Mouse (Mus musculus) liver, embryonic 13.5 days (tissue): Measurements from ENCODE around the gene Cdh12. TPM values are rescaled to one million over a fixed set of nuclear protein-coding genes. Genes with fewer than 3 reads are reported as not detected.
"Not testable (repeated sequence)": the region's sequence is repeated elsewhere in the genome, so short reads cannot be mapped to it uniquely, and the experiment has no call there.

ENCODE experiments used
- ATAC-seq: fragments of 200-750 bp; cut with Nextera tagmentation; 2 replicates; pipeline ENCODE4 v1.8.0; 2017; ENCODE audit warnings: low read depth, mild to moderate bottlenecking, moderate number of reproducible peaks, moderate library complexity
- DNase-seq: peaks from one replicate; pipeline ENCODE4 v3.0.0; 2022
- H3K27ac ChIP-seq: fragments of 300-500 bp; sonication (generic); 2 replicates; pipeline ENCODE4 v1.5.1; 2015; ENCODE audit warnings: moderate library complexity, mild to moderate bottlenecking, inconsistent platforms
- H3K27me3 ChIP-seq: fragments of 300-500 bp; sonication (generic); 2 replicates; pipeline ENCODE4 v1.6.1; 2015; ENCODE audit warnings: mild to moderate bottlenecking, inconsistent platforms
- H3K36me3 ChIP-seq: fragments of 300-500 bp; sonication (generic); 2 replicates; pipeline ENCODE4 v1.6.1; 2015; ENCODE audit warnings: mild to moderate bottlenecking, inconsistent platforms
- H3K4me1 ChIP-seq: fragments of 300-500 bp; sonication (generic); replicated peaks from 2 replicates; pipeline ENCODE4 v1.6.1; 2015; ENCODE audit warnings: inconsistent platforms
- H3K4me2 ChIP-seq: fragments of 300-500 bp; sonication (generic); 2 replicates; pipeline ENCODE4 v1.6.1; 2015; ENCODE audit warnings: inconsistent platforms, mild to moderate bottlenecking, moderate library complexity
- H3K4me3 ChIP-seq: fragments of 300-500 bp; sonication (generic); replicated peaks from 2 replicates; pipeline ENCODE4 v1.5.1; 2015; ENCODE audit warnings: mild to moderate bottlenecking, inconsistent platforms
- H3K9ac ChIP-seq: fragments of 300-500 bp; sonication (generic); 2 replicates; pipeline ENCODE4 v1.6.1; 2015; ENCODE audit warnings: mild to moderate bottlenecking, inconsistent platforms
- H3K9me3 ChIP-seq: fragments of 300-500 bp; sonication (generic); replicated peaks from 2 replicates; pipeline ENCODE4 v1.6.1; 2016; ENCODE audit warnings: inconsistent platforms
- WGBS: fragments of 180-500 bp; shearing (Covaris S2); methylation state at CpG from one replicate; pipeline ENCODE4 v1.1.7; 2015; ENCODE audit not compliant: insufficient replicate concordance; 5-methylcytosine and 5-hydroxymethylcytosine counted together
- polyA plus RNA-seq: library from polyadenylated mRNA; unstranded; fragments of >200 nt; fragmentation: Nextera tagmentation; extraction: Ambion mirVana; gene quantifications from 2 replicates; pipeline ENCODE4 v1.2.1, GENCODE M21; 2015

Cdh12 gene
- polyA plus RNA-seq, 1 experiment from 2014 or later: not detected

DNA sequence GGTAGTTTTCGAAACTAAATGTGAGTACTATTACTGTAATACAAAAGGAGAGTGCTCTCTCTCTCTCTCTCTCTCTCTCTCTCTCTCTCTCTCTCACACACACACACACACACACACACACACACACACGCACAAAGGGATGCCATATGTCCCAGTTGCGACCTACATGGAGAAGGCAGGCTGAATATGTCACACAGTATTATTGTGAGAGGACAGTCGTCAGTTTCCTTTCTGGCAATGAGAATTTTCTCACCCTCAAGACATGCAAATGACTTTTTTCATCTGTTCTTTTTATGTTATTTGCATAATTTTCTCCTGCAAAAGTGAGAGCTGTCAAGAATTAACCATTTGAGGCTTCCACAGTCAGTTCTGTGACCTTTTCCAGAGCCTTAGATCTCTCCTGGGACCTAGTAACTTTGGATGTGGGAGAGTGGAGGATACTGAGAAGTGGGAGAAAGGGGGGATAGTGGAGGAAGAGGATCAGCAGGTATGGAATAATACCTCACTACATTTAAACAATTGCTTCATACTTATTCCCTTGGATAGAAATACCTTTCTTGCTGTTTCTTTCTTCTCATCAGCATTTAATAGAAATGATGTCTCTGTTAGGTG lies 660.9 kb downstream of the Cdh12 start:
- Histone ChIP-seq H3K4me2 (no peak overlapping the region), H3K36me3 (no peaks in the 10 kb centered on the region), H3K4me1 (no peaks in the 10 kb centered on the region), H3K9ac (no peak overlapping the region), H3K27ac (no peak overlapping the region), H3K27me3 (no peaks in the 10 kb centered on the region), H3K4me3 (no peak overlapping the region), H3K9me3 (no peaks in the 10 kb centered on the region)
- 49% methylated on average over 4 of the region's 4 CpGs for WGBS
- DNase-seq (no peak), ATAC-seq (no peak)

DNA sequence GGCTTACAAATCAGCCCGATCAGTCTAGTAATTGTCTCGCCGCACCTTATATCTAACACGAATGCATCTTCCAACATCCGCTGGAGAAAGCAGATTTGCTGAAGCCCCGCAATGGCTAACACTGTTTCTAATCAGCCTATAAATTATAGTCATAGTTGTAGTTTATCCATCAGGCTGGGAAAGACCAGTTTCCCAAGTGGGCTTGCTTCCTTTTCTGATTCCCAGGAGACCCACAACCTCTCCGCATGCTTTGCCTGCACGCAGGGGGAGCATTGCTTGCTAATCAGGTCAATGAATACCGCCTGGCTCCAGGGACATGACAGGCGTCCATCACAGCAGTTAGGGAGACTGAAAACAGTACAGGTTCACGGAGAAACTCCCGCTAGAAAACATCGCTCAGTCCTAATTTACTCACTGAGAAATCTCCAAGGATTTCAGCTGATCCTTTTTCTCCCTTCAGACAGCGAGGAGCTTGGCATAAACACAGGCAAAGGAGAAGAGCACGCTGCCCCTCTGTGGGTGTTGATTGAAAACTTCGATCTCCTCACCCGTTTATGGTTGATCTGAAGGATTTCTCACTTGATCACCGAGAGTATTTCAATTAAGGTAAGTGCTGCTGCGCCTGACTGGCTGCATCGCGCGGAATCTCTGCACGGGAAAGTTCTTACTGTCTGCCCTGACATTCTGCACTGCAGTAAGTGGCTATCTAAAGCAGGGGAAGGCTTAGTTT lies 662.0 kb downstream of the Cdh12 start:
- WGBS: 20% methylated on average over 23 of the region's 23 CpGs
- Histone ChIP-seq H3K4me1 (no peaks in the 10 kb centered on the region), H3K9ac (no peak overlapping the region), H3K27ac (no peak overlapping the region), H3K4me2 (no peak overlapping the region), H3K36me3 (no peaks in the 10 kb centered on the region), H3K9me3 (no peaks in the 10 kb centered on the region), H3K4me3 (no peak overlapping the region), H3K27me3 (no peaks in the 10 kb centered on the region)
- ATAC-seq (no peak), DNase-seq (no peak)

DNA sequence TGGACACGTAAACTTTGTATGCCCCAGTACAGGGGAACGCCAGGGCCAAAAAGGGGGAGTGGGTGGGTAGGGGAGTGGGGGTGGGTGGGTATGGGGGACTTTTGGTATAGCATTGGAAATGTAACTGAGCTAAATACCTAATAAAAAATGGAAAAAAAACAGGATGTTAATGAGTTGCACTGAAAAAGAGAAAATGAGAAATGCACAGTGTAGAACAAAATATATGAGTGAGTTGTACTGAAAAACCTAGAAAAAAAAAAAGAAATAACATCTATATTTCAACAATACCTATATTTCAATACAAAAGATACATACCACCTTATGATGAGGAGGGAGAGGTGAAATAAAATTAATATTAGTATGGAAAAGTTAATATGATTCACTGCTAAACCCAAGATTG lies 665.7 kb downstream of the Cdh12 start:
- H3K4me3 ChIP-seq, H3K9ac ChIP-seq, H3K9me3 ChIP-seq, H3K27ac ChIP-seq, DNase-seq, H3K4me1 ChIP-seq, H3K36me3 ChIP-seq, H3K4me2 ChIP-seq, ATAC-seq, H3K27me3 ChIP-seq: not testable (repeated sequence)
- WGBS: 83% methylated on average over 1 of the region's 2 CpGs

DNA sequence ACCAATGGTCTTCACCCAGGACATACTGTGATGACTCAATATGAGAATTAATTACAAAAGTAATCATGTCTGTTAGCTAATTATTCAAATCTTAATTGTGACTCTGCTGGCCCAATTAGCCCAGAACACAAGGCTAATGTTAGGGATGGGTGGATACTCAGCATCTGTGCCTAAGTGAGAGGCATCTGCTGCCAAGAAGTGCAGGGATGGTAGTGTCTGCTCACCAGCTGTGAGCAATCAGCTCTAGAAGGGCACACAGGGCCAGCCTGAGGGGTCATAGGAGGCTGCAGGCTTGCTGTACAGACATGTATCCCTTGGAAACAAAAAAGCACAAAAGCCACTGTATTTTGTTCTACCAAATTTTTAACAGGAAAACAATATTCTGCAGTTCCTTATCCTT lies 681.6 kb downstream of the Cdh12 start:
- no peak overlapping the region for H3K27ac ChIP-seq
- no peak for ATAC-seq
- DNase-seq: no peak
- H3K27me3 ChIP-seq: no peaks in the 10 kb centered on the region
- no peak overlapping the region for H3K4me3 ChIP-seq
- H3K4me2 ChIP-seq: no peak overlapping the region
- no peaks in the 10 kb centered on the region for H3K4me1 ChIP-seq
- H3K9ac ChIP-seq: no peak overlapping the region
- no peaks in the 10 kb centered on the region for H3K36me3 ChIP-seq
- no peaks in the 10 kb centered on the region for H3K9me3 ChIP-seq

DNA sequence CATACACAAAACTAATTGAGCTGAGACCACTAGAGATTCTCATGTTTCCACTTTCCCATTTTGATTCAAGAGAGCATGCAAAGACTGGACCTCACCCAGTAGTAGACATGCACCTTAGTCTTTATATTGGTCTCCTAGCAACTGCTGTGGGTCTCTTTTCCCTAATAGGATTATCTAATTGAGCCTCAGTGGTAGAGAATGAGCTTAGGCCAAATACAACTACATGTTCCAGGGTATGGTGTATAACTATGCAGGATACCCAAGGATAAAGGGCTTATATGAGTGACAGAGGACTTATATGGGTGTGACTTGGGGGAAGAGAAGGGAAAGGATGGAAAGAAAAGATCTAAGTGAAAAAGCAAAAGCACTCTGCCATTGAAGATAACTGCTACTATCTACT lies 683.9 kb downstream of the Cdh12 start:
- Histone ChIP-seq H3K4me2 (no peak overlapping the region), H3K9ac (no peak overlapping the region), H3K27me3 (no peaks in the 10 kb centered on the region), H3K4me1 (no peaks in the 10 kb centered on the region), H3K36me3 (no peaks in the 10 kb centered on the region), H3K27ac (no peak overlapping the region), H3K9me3 (no peaks in the 10 kb centered on the region), H3K4me3 (no peak overlapping the region)
- ATAC-seq: no peak
- DNase-seq: no peak

DNA sequence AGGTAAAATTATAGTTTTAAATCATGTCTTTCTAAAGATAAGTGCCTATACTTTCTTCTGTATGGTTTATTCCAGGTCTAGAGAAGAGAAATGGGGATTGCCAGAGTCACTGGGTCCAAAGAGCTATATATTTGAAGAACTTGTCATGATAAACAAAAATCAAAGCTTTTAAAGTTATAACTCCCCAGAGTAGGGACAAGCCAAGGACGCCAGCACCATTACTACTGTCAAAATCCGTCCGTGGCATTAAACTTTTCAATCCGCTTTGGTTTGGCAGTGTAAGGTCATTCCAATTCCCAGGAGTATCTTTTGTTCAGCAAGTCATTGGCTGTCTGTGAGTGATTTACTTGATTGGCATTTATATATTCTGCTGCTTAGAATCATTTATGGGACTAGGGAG lies 697.8 kb downstream of the Cdh12 start:
- Histone ChIP-seq H3K9me3 (no peaks in the 10 kb centered on the region), H3K27me3 (no peaks in the 10 kb centered on the region), H3K4me2 (no peak overlapping the region), H3K4me1 (no peaks in the 10 kb centered on the region), H3K4me3 (no peak overlapping the region), H3K27ac (no peak overlapping the region), H3K36me3 (no peaks in the 10 kb centered on the region), H3K9ac (no peak overlapping the region)
- DNase-seq: no peak
- no peak for ATAC-seq
- WGBS: 66% methylated on average over 4 of the region's 4 CpGs

DNA sequence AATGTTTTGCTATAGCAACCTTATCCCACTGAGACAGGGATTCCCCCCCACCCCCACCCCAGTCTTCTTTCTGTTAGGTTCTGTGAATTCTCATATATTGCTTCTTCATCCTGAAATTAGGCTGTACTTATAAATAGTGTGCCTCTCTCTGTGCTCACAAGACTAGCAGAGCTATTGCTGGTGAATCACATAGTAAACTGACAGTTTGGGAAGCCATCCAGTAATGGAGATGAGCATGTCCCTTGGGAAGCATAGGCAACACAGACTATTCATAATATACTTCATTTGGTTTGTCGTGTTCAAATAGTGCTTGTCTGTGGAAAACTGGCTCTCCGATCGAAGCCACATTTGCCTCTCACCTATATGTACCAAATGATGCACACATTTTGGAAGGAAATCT lies 704.5 kb downstream of the Cdh12 start:
- WGBS: 80% methylated on average over 3 of the region's 3 CpGs
- DNase-seq: no peak
- Histone ChIP-seq H3K9ac (no peak overlapping the region), H3K4me3 (no peak overlapping the region), H3K4me2 (no peak overlapping the region), H3K27me3 (no peaks in the 10 kb centered on the region), H3K9me3 (no peaks in the 10 kb centered on the region), H3K27ac (no peak overlapping the region), H3K36me3 (no peaks in the 10 kb centered on the region), H3K4me1 (no peaks in the 10 kb centered on the region)
- no peak for ATAC-seq

DNA sequence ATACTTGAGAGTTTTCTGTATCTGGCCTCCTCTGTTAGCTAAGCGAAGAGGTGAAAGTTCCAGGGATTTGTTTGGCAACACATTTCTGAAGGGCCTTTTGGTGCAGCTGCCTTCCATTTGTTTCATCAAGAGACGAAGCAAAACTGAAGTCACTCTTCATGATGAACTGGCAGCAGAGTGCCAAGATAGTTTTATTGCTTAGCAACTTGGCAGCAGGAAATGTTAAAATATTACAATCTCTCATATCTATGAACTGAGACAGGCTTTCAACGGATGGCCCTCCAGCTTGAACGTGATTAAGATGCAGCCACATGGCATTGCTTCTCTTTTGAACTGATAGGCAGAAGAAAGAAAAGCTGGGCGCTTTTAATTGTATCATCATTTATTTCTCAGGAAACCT lies 730.7 kb downstream of the Cdh12 start:
- ATAC-seq: no peak
- WGBS: 59% methylated on average over 5 of the region's 5 CpGs
- Histone ChIP-seq H3K27me3 (no peaks in the 10 kb centered on the region), H3K36me3 (no peaks in the 10 kb centered on the region), H3K9me3 (no peaks in the 10 kb centered on the region), H3K4me1 (no peaks in the 10 kb centered on the region), H3K4me2 (no peak overlapping the region), H3K4me3 (no peak overlapping the region), H3K27ac (no peak overlapping the region), H3K9ac (no peak overlapping the region)
- no peak for DNase-seq

DNA sequence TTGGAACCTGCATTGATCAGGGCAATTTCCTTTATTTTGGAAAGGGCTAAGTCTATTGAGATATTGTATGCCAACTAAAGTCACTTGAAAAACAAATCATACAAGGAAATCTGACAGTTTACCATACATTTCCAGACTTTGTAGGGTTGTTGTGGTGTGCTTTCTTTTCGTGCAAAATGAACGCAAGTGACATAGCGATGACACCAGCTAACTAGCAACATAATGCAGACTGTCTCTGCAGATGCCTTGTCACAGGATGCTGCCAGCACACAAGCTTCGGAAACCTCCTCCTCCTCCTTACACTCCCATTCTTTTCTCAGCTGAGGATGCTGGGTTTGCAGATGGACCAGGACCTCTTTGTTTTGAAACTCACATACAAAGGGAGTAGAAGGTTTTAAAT lies 731.1 kb downstream of the Cdh12 start:
- Histone ChIP-seq H3K4me3 (no peak overlapping the region), H3K9me3 (no peaks in the 10 kb centered on the region), H3K4me2 (no peak overlapping the region), H3K9ac (no peak overlapping the region), H3K4me1 (no peaks in the 10 kb centered on the region), H3K36me3 (no peaks in the 10 kb centered on the region), H3K27me3 (no peaks in the 10 kb centered on the region), H3K27ac (no peak overlapping the region)
- 55% methylated on average over 4 of the region's 4 CpGs for WGBS
- no peak for ATAC-seq
- DNase-seq: no peak

DNA sequence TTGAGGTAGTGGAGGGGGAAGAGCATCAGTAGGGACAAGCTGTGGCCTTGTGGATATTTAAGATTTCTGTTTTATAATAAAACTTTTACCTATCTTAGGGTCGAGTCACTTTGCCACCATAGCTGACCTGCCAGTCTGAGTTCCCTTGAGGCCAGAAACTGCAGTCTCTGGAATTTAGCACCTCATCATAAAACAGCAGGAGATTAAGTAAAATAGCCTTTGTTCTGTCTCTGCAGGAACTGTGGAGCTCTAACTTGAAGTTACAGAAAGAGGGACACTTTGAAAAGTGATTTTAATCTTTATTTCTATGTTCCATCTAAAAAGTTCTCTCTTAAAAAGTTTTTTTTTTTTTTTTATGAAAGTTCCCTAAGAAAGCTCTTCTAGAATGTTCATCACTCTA lies 736.7 kb downstream of the Cdh12 start:
- H3K9me3 ChIP-seq: no peaks in the 10 kb centered on the region
- H3K27me3 ChIP-seq: no peaks in the 10 kb centered on the region
- DNase-seq: no peak
- H3K4me1 ChIP-seq: no peaks in the 10 kb centered on the region
- H3K9ac ChIP-seq: no peak overlapping the region
- H3K4me3 ChIP-seq: no peak overlapping the region
- no peak overlapping the region for H3K4me2 ChIP-seq
- H3K27ac ChIP-seq: no peak overlapping the region
- H3K36me3 ChIP-seq: no peaks in the 10 kb centered on the region
- ATAC-seq: no peak
- 30% methylated on average over 1 of the region's 1 CpGs for WGBS

DNA sequence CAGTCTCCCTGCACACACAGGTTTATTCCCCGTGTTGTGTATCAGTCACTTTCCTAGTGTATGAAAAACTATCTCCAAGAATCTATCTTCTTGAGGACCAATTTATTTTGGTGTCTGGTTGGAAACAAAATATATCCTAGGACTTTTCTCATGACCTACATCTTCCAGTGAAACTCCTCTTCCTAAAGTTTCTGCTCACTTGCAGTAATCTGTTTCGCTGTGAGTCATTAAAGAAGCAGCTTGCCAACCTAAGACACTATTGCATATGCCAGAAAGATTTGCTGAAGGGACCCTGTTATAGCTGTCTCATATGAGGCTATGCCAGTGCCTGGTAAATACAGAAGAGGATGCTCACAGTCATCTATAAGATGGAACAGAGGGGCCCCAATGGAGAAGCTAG lies 761.0 kb downstream of the Cdh12 start:
- not testable (repeated sequence) for H3K27ac ChIP-seq, DNase-seq, H3K4me3 ChIP-seq, ATAC-seq, H3K27me3 ChIP-seq, H3K9me3 ChIP-seq, H3K36me3 ChIP-seq, H3K4me2 ChIP-seq, H3K9ac ChIP-seq, H3K4me1 ChIP-seq
- 53% methylated on average over 2 of the region's 2 CpGs for WGBS

DNA sequence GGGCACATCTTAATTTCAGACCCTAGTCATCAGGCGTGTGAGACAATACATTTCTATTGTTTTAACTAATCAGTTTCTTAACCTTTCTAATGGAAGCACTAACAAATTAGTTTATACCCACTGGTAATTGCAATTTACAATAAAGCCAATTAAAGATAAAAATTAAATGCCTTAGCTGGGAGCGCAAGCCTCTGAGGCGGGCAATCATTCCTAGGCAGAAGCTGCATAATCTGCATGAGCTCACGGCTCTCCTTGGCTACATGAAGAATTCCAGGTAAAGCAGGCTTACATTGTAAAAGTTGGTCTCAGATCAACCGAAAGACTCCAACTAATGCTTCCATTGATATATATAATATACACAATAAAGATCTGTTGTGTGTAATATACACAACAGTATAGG lies 773.9 kb downstream of the Cdh12 start:
- WGBS: 77% methylated on average over 5 of the region's 5 CpGs
- H3K9ac ChIP-seq: no peak overlapping the region
- no peaks in the 10 kb centered on the region for H3K27me3 ChIP-seq
- no peaks in the 10 kb centered on the region for H3K9me3 ChIP-seq
- DNase-seq: no peak
- H3K4me1 ChIP-seq: no peaks in the 10 kb centered on the region
- H3K4me3 ChIP-seq: no peak overlapping the region
- H3K36me3 ChIP-seq: no peaks in the 10 kb centered on the region
- no peak for ATAC-seq
- no peak overlapping the region for H3K27ac ChIP-seq
- H3K4me2 ChIP-seq: no peak overlapping the region
